Mouse (Mus musculus) T-helper 1 cell (primary cell): ENCODE data around the gene Mtln.

Experiments
- in situ Hi-C: fragments of 300-600 bp; cut with MboI, MseI; formaldehyde crosslinking; loops from one replicate; pipeline ENCODE4 v1.15.1; 2025; ENCODE audit warnings: high pct_unique_total_duplicates

Gene Mtln

GRCm38 (mm10) chr2:127754113-127754512, 38.2 kb downstream of the Mtln start:
- in situ Hi-C loops, result loop anchor here (10.0 kb wide), 1 partner anchor 1041 kb away; no protein-coding TSS in a partner anchor

- in situ Hi-C loops, result loop anchor here (10.0 kb wide), 1 partner anchor 1043 kb away; no protein-coding TSS in a partner anchor
Measured at GRCm38 (mm10) chr2:127751849-127752610, 40.3 kb downstream of the Mtln start.

GRCm38 (mm10) chr2:127749376-127749775, 42.9 kb downstream of the Mtln start:
- in situ Hi-C loops, result no loop called here

- in situ Hi-C loops, result no loop called here
Measured at GRCm38 (mm10) chr2:127748316-127748715, 44.0 kb downstream of the Mtln start.

GRCm38 (mm10) chr2:127742637-127743036, 49.7 kb downstream of the Mtln start:
- in situ Hi-C loops, result no loop called here
